Mouse (Mus musculus) liver, embryonic 11.5 days (tissue): ENCODE measurements around the gene Zgpat. TPM values are rescaled to one million over a fixed set of nuclear protein-coding genes. Genes with fewer than 3 reads are reported as not detected.

ENCODE experiments used
- ATAC-seq: fragments of 200-750 bp; cut with Nextera tagmentation; replicated peaks from 2 replicates; pipeline ENCODE4 v1.8.0; 2017; ENCODE audit warnings: moderate number of reproducible peaks, mild to moderate bottlenecking, moderate TSS enrichment, moderate library complexity; ENCODE audit not compliant: low FRiP score
- DNase-seq: peaks from one replicate; pipeline ENCODE4 v3.0.0-alpha.2; 2017; ENCODE audit warnings: low spot score
- H3K27ac ChIP-seq: fragments of 300-500 bp; sonication (generic); 2 replicates; pipeline ENCODE4 v1.5.1; 2014; ENCODE audit warnings: mild to moderate bottlenecking, low read depth, low read length, control low read depth
- H3K27me3 ChIP-seq: fragments of 300-500 bp; sonication (generic); replicated peaks from 2 replicates; pipeline ENCODE4 v1.6.1; 2014; ENCODE audit warnings: low read length, mixed read lengths; ENCODE audit not compliant: control insufficient read depth, insufficient read depth
- H3K36me3 ChIP-seq: fragments of 300-500 bp; sonication (generic); 2 replicates; pipeline ENCODE4 v1.6.1; 2014; ENCODE audit warnings: mild to moderate bottlenecking, low read length, moderate library complexity, mixed read lengths; ENCODE audit not compliant: control insufficient read depth, insufficient read depth
- H3K4me1 ChIP-seq: fragments of 300-500 bp; sonication (generic); replicated peaks from 2 replicates; pipeline ENCODE4 v1.6.1; 2014; ENCODE audit warnings: low read length, mixed read lengths; ENCODE audit not compliant: control insufficient read depth, insufficient read depth
- H3K4me2 ChIP-seq: fragments of 300-500 bp; sonication (generic); 2 replicates; pipeline ENCODE4 v1.6.1; 2014; ENCODE audit warnings: mild to moderate bottlenecking, control low read depth, moderate library complexity
- H3K4me3 ChIP-seq: fragments of 300-500 bp; sonication (generic); 2 replicates; pipeline ENCODE4 v1.5.1; 2014; ENCODE audit warnings: low read depth, low read length, control low read depth
- H3K9ac ChIP-seq: fragments of 300-500 bp; sonication (generic); 2 replicates; pipeline ENCODE4 v1.6.1; 2014; ENCODE audit warnings: low read depth, low read length, control low read depth
- H3K9me3 ChIP-seq: fragments of 300-500 bp; sonication (generic); 2 replicates; pipeline ENCODE4 v1.6.1; 2016; ENCODE audit warnings: low read length, inconsistent platforms, mixed read lengths; ENCODE audit not compliant: control insufficient read depth
- WGBS: fragments of 180-500 bp; shearing (Covaris S2); extraction: QIAGEN DNeasy Blood & Tissue Kit; methylation state at CpG from one replicate; pipeline ENCODE4 v1.1.7; 2014; 5-methylcytosine and 5-hydroxymethylcytosine counted together
- polyA plus RNA-seq: library from polyadenylated mRNA; unstranded; fragments of >200 nt; fragmentation: Nextera tagmentation; extraction: Ambion mirVana; gene quantifications from 2 replicates; pipeline ENCODE4 v1.2.1, GENCODE M21; 2014

Gene Zgpat
- polyA plus RNA-seq, 1 experiment from 2014 or later, result 35.1 TPM

DNA sequence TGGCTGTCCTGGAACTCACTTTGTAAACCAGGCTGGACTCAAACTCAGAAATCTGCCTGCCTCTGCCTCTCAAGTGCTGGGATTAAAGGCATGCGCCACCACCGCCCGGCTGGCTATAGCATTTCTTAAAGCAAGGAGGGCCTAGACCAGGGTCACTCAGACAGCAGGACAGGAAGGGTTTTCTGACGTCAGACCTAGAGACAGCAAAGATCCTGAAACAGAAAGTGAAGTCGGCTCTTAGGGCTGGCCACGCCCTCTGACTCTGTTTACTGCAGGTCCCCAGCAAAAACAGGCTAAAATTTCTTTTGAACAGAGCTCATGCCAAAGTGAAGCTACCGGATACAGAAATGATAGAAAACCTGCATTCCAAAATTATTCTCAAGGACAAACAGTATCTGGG, 44.9 kb downstream of the Zgpat start:
- WGBS, result 78% methylated on average over 7 of the region's 7 CpGs

DNA sequence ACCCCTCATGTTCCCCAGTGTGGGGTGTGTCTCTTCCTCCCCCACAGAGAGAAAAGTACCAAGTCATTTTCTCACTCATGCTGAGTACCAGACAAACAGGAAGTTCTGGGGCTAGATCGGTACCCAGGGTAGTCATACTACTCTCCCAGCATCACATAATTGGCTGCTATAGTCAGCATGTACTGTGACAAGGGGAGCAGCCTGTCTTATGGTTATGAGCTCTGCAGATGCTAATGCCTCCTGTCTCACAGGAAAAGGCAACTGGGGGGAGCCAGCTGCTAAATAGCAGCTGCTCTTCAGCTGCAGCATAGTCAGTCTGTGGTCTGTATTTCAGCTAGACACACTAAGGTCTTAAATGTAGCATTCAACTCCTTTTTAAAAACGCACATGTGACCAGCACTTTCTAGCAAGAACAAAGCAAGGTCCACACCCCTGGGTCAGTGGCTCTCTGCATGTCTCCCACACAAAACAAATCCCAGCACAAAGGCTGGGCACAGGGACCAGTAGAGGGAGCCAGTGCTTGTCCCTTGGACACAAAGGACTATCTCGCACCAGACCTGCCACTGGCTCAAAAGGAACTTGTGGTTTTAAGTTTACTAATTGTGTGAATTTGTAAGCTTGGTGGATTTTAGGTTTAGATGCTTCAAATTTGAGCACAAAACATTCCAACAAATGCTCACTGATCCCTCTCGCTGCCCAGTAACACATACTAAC, 46.2 kb downstream of the Zgpat start:
- Histone ChIP-seq H3K4me3 (no peak overlapping the region), H3K9ac (no peak overlapping the region), H3K4me2 (no peak overlapping the region), H3K9me3 (no peaks in the 10 kb centered on the region), H3K36me3 (peaks cover 5% of the 10 kb centered on the region; the same call in 1 of the 2 replicates), H3K27ac (no peak overlapping the region), H3K4me1 (0 out of 2 replicates have a peak, but pooled peaks cover 2% of the 10 kb centered on the region), H3K27me3 (no peaks in the 10 kb centered on the region)
- ATAC-seq (peak; percentile 53; the same call in 1 of the 2 replicates), DNase-seq (no peak)
- WGBS, result 50% methylated on average over 4 of the region's 4 CpGs

More for the DNA sequence above, 44.9 kb downstream of the Zgpat start:
- H3K4me2 ChIP-seq, result no peak overlapping the region
- 0 out of 2 replicates have a peak, but pooled peaks cover 2% of the 10 kb centered on the region for H3K4me1 ChIP-seq
- H3K4me3 ChIP-seq, result no peak overlapping the region
- no peak for ATAC-seq
- DNase-seq, result no peak
- H3K9me3 ChIP-seq, result no peaks in the 10 kb centered on the region
- H3K27ac ChIP-seq, result no peak overlapping the region
- no peaks in the 10 kb centered on the region for H3K27me3 ChIP-seq
- H3K9ac ChIP-seq, result no peak overlapping the region
- peaks cover 7% of the 10 kb centered on the region; the same call in 1 of the 2 replicates for H3K36me3 ChIP-seq

DNA sequence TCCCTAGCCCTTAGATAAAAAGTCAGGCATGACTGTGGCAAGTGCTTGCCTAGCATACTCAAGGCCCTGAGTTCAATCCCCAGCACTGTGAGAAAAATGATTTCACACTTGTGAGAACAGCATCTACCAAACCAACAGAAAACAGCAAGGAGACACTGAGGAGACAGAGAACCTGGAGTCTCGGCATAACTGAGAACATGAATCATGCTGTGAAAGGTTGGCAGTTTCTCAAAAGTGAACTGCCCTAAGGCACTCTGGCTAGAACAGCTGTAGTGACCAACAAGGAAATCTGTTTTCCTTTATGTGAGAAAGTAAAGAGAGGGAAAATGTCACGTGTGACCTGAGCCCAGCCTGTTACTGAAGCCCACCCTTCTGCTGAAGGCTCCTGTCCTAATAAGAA, 48.4 kb downstream of the Zgpat start:
- no peak overlapping the region for H3K4me2 ChIP-seq
- no peak overlapping the region for H3K9ac ChIP-seq
- H3K4me3 ChIP-seq, result no peak overlapping the region
- H3K27me3 ChIP-seq, result no peaks in the 10 kb centered on the region
- H3K36me3 ChIP-seq, result peaks cover 5% of the 10 kb centered on the region; the same call in 1 of the 2 replicates
- no peak for DNase-seq
- 65% methylated on average over 2 of the region's 2 CpGs for WGBS
- ATAC-seq, result no peak
- H3K27ac ChIP-seq, result no peak overlapping the region
- H3K4me1 ChIP-seq, result peaks cover 7% of the 10 kb centered on the region; the same call in 1 of the 2 replicates
- H3K9me3 ChIP-seq, result no peaks in the 10 kb centered on the region

DNA sequence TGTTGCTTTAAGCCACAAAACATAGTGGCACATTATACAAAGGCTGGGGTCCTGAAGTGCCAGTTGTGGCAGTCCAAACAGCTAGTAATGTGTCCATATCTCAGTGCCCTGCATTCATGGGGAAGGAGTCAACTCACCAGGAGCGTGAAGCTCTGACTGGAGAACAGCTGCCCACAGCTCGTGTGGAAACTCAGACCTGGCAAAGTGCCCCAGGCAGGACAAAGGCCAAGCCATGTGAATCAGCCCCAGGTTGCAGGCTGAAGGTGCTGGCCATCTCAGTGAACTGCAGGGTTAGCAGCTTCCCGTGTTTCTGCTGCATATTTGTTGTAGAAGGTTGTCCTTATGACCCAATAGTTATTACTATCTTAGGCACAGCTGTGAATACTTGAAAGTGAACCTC, 51.2 kb downstream of the Zgpat start:
- H3K27ac ChIP-seq, result no peak overlapping the region; the same call in 1 of the 2 replicates
- 57% methylated on average over 3 of the region's 3 CpGs for WGBS

DNA sequence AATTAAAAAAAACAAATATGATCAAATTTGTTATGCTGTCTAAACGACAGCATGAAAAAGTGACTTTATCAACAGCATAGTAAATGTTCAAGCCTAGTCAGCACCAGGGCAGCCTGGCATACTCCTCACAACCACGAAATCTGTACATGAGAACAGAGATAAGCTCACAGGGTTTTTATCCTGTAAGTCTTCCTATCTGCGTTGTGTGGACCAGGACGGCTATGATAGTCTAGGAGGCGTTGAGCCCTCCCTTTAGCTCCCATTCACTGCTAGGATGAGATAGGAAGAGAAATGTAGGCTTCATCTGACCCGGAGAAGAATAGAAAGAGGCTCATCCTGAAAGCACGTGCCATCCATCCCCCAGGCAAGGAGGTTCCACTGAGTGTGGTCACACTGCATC, 54.6 kb downstream of the Zgpat start:
- no peak overlapping the region for H3K4me3 ChIP-seq
- ATAC-seq, result peak; percentile 86
- H3K4me1 ChIP-seq, result peaks cover 45% of the 10 kb centered on the region
- no peaks in the 10 kb centered on the region for H3K9me3 ChIP-seq
- DNase-seq, result no peak
- peak overlapping the region; percentile 56 for H3K4me2 ChIP-seq
- H3K36me3 ChIP-seq, result peaks cover 10% of the 10 kb centered on the region
- 24% methylated on average over 7 of the region's 7 CpGs for WGBS
- H3K9ac ChIP-seq, result no peak overlapping the region
- peak overlapping the region; percentile 70 for H3K27ac ChIP-seq
- no peaks in the 10 kb centered on the region for H3K27me3 ChIP-seq

More for the DNA sequence above, 51.2 kb downstream of the Zgpat start:
- H3K9me3 ChIP-seq, result no peaks in the 10 kb centered on the region
- H3K9ac ChIP-seq, result no peak overlapping the region
- H3K4me2 ChIP-seq, result no peak overlapping the region
- H3K36me3 ChIP-seq, result peaks cover 5% of the 10 kb centered on the region; the same call in 1 of the 2 replicates
- no peaks in the 10 kb centered on the region for H3K27me3 ChIP-seq
- H3K4me3 ChIP-seq, result no peak overlapping the region
- peaks cover 31% of the 10 kb centered on the region for H3K4me1 ChIP-seq
- DNase-seq, result no peak
- ATAC-seq, result no peak

DNA sequence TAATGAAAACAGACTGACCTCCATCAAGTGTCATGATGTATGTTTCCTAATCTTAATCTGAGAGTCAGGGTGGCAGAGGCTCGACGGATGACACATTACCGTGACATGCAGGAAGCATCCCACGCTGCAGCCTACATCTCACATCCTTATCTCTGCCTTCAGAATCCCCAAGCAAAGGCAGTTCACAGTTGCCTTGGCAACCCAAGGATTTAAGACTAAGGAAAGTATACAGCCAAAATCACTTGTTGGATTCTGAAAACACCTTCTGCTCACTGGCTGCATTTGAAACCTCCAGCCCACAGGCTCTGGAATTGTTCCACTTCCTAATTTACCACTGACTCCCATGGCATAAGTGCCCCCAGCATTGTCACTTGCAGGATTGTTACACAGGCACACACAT, 55.7 kb downstream of the Zgpat start:
- no peak for ATAC-seq
- DNase-seq, result no peak
- Histone ChIP-seq H3K9me3 (no peaks in the 10 kb centered on the region), H3K27me3 (no peaks in the 10 kb centered on the region), H3K36me3 (peaks cover 10% of the 10 kb centered on the region), H3K27ac (peak overlapping the region; percentile 70), H3K9ac (peak overlapping the region; percentile 32), H3K4me3 (no peak overlapping the region), H3K4me2 (peak overlapping the region; percentile 56), H3K4me1 (peaks cover 45% of the 10 kb centered on the region)
- WGBS, result 32% methylated on average over 4 of the region's 4 CpGs

DNA sequence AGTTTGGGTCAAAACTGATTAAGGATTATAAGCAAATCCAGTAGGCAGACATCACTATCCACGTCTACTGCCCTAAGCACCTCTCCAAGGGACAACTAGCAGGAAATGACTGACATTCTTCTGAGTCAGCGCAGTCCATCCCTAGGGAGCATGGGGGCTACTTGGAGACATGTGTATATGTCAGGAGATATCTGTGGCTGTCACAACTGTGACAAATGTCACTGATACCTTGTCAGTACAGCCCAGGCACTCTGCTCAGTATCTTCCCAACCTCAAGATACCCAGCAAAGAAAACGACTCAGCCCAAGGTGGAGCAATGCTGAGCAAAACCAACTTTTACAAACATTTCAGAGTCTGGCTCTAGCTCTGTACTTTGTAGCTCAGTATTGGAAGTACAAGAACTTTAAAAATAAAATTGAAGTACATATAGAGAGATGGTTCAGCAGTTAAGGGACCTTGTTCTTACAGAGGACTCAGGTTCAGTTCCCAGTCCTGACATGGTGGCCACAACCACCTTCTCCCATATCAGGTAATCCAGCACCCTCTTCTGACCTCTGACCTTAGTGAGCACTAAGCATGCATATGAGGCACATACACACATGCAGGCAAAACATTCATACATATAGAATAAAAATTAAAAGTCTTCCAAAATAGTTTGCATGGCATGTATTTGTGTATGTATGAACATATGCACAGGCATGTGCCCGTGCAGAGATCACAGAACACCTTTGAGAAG, 56.3 kb downstream of the Zgpat start:
- Histone ChIP-seq H3K4me3 (no peak overlapping the region), H3K9me3 (no peaks in the 10 kb centered on the region), H3K9ac (peak overlapping the region; percentile 32), H3K36me3 (peaks cover 10% of the 10 kb centered on the region), H3K4me2 (peak overlapping the region; percentile 56), H3K27ac (peak overlapping the region; percentile 70), H3K4me1 (peaks cover 45% of the 10 kb centered on the region), H3K27me3 (no peaks in the 10 kb centered on the region)
- 36% methylated on average over 4 of the region's 4 CpGs for WGBS
- DNase-seq, result no peak
- peak; percentile 87 for ATAC-seq

DNA sequence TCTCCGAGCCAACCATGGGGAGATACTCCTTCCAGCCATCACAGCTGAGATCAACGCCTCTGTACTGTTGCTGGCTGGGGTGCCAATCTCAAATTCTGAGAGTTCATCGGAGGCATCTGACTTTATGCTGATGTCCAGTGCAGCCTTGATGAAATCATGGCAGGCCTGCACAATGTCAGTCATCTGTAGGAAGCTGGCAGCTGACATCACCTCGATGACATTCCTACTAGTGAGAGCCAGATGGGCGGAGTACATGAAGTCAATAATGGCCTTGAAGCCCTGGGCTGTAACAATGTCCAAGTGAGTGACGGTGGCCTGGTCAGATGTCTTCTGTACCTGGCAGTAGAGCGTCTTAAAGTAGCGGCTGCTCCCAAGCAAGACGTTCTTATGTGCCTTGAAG, 59.1 kb downstream of the Zgpat start:
- Histone ChIP-seq H3K4me1 (peaks cover 34% of the 10 kb centered on the region), H3K27ac (no peak overlapping the region), H3K9me3 (no peaks in the 10 kb centered on the region), H3K9ac (no peak overlapping the region), H3K27me3 (no peaks in the 10 kb centered on the region), H3K36me3 (peaks cover 10% of the 10 kb centered on the region), H3K4me2 (no peak overlapping the region), H3K4me3 (no peak overlapping the region)
- no peak for ATAC-seq
- no peak for DNase-seq
- 86% methylated on average over 9 of the region's 9 CpGs for WGBS
